Mouse (Mus musculus): Measurements from ENCODE around the gene H2afv.

DNA sequence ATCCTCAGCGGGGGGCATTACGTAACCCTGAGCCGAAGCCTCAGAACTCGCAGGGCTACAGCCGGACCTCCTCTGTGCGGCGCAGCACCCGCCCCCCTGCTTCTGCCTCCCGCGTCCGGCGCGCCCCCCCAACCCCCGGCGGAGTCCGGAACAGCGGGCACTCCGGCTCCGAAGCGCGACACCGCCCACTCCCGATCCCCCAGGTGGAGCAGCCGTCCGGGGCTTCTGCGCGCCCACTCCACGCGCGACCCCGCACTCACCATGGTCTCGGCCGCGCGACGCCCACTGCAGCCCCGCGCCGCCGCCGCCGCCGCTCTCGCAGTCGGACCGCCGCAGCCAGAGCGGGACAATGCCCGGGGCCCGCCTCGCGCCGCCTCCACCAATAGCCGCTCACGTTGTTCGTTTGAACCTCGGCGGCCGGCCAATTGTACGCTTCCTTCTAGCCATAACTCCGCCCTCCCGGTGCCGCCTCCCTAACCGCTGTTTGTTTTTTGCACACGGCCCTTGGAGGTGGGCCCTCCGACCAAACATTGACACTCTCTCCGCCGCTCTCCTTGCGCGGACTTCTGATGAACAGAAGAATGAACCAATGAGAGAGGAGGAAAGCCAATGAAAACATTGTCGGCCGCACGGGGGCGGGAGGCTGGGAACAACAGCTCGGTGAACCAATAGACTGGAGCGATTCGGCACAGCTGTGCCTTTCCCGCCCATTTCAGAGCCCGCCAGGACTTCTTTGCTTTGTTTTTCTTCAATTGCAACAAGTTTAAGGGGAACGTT is at the start of gene H2afv:
- no peak for TF ChIP-seq EP300 (IDR thresholded peaks at IDR 0.05; ENCODE audit: low read length)
- TF ChIP-seq CTCF (conservative IDR thresholded peaks at IDR 0.05 in 1 of 2, IDR thresholded peaks at IDR 0.05 in 1 of 2; ENCODE audit: low read depth in 2 of 2, low read length in 2 of 2), result peak in 1 of 2 experiments; percentile 22; a peak in 2 of 4 replicates
- no peak for TF ChIP-seq ZKSCAN1 (IDR thresholded peaks at IDR 0.05; ENCODE audit: borderline replicate concordance, low read depth, low read length)
- 0 out of 2 replicates have a peak, but pooled peaks have one; percentile 28 for TF ChIP-seq ZNF384 (IDR thresholded peaks at IDR 0.05; ENCODE audit: low read depth, low read length)
- peak; percentile 91 for TF ChIP-seq MAX (IDR thresholded peaks at IDR 0.05; ENCODE audit: low read length)
- TF ChIP-seq UBTF (IDR thresholded peaks at IDR 0.05; ENCODE audit: low read depth, low read length), result peak; percentile 57; the same call in 1 of the 2 replicates
- TF ChIP-seq NELFE (IDR thresholded peaks at IDR 0.05; ENCODE audit: low read depth, low read length), result peak; percentile 68
- TF ChIP-seq IRF4 (IDR thresholded peaks at IDR 0.05; ENCODE audit: low read depth, low read length), result peak; percentile 62
- TF ChIP-seq RAD21 (IDR thresholded peaks at IDR 0.05; ENCODE audit: low read depth, low read length), result no peak
- peak; percentile 57; the same call in 1 of the 2 replicates for TF ChIP-seq POLR2A (IDR thresholded peaks at IDR 0.05; ENCODE audit: low read depth, low read length)

Data from CH12.LX (cell line).